Mouse (Mus musculus) cerebellum, postnatal 36 days (tissue): ENCODE measurements around the gene Tcf7l2.

Source experiments
- DNase-seq, 2 experiments: peaks; one replicate each; pipeline ENCODE4 v3.0.0; 2021 to 2022; ENCODE audit warnings: mixed read lengths in 2 of 2

The Tcf7l2 gene

DNA sequence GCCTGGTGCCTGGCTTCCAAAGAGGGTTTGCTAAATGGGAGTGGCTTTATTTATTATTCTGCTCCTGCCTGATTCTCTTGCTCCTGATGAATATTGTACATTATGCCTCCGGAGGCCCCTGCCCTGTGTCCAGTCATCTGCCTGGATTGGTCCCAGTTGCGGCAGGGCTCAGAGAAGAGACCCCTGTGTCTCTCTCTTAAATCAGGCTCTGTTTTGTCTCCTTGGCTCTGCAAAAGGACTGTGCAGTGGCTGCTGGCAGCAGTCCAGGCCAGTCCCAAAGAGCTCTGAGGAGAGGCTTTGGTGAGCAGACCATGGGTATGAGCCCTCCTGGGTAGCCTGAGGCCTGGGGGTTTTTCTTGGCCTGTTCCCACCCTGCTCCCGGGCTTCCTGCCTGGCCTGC, 211.6 kb downstream of the Tcf7l2 start:
- DNase-seq: peak; percentile 14 to 36

DNA sequence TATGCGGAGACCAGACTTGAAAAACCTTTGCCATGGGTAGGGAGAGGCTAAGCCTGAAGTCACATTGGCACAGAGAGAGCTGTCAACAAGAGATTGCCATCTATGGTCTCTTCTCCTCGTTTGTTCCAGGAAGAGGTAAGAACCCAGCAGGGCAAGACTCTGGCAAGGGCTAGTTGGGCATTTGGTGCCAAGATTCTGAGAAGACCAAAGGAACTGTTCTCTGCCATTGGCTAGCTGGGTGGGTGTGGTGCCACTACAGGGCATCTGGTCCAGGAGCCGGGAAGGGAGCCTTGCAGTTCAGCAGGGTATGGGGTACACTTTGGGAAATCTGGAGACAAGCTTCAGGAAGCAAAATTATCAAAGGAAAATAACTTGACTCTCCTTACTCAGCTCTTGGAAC, 213.5 kb downstream of the Tcf7l2 start:
- DNase-seq: no peak

DNA sequence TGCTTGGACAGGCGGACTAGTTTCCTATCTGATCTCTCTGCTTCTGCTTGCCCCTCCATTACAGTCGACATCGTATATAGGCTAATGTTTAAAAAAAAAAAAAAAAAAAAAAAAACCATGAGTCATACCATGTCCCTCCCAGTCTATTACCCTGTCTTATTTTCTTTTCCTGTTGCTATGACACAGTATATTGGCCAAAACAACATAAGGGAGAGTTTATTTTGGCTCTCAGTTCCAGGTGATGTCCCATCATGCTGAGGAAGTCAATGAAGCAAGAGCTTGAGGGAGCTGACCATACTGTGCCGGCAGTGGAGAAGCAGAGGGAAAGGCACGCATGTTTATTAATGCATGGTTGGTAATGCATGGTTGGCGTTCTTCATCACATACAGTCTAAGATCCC, 215.1 kb downstream of the Tcf7l2 start:
- no peak for DNase-seq

DNA sequence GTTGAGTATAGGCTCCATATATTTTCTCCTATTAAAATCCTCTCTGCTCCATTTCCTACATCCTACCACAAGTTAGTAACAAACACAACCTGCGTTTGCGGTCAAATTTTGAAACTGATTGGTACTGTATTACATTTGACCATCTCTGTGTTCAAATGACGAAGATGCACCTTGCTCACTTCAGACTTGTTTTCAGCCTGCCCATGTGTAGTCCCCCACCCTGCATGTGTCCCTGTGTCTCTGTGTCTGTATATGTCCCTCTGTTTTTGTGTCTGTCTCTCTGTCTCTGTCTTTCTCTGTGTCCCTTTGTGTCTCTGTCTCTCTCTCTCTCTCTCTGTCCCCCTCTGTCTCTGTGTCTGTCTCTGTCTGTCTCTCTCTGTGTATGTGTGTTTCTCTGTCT, 222.8 kb downstream of the Tcf7l2 start:
- no peak for DNase-seq

DNA sequence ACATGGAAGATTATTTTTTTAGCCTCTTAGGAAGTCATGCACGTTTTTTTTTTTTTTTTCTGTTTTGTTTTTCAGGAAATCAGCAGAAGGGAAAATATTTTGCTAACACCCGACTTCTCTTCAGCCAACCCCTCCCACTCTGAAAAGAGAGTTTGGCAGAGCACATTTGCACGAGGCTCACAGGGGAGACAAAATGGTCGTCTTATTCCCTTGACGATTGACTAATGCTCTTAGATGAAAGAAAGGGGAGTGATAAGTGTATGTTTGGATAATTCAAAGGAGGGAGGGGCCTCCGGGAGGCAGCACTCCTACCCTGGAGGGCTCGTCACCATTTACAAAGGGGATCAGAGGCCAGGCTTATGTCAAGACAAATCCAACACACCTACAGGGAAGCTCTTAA, 224.4 kb downstream of the Tcf7l2 start:
- no peak for DNase-seq

DNA sequence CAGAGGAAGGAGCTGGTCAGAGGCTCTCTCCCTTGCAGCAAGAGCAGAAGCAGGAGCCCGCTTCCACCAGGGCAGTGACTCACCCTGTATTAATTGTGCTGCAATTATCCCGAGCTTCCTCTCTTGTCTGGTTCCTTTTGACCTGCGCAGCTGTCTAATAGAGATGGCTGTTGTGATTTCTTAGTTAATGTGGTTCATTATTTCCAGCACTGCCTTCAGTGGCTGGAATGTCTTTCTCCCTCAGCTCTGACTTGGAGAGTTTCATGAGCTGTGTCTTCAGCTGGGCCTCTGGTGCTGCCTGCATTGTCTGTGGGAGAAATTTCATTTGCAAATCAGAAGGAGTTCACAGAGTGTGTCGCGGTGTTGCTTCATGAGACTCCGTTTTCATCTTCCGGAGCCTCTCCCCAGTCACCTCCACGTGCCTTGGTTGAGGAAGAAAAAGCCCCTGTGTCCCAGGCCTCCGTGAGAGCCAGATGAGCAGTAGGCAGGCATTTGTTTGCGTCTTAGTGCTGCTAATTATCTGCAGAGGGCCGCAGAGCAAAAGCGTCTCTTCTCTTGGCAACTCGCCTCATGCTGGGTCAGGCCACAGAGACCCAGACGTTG, 228.4 kb downstream of the Tcf7l2 start:
- no peak for DNase-seq

DNA sequence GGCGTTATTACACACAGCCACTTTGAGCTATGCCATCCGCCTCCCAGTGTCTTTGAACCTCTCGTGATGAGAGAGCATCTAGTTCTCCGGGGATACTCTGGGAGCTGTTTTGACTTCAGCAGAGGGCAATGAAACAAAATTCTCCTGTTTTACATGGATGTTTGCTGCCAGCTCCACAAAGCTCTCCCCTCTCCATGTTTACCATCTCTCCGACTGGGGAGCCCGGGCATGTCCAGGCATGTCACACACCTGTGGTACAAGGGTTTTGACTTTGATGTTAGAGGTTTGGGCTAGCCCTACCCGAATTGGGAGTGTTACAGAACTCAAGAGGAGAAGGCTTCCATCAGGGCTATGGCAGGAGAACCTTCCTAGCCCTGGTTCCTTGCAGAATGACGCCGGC, 234.5 kb downstream of the Tcf7l2 start:
- no peak for DNase-seq
